Mouse (Mus musculus) testis, adult 2 months (tissue): ENCODE results near the gene Ltbp1.

ENCODE experiments used
- CTCF ChIP-seq: fragments of 200-500 bp; IDR thresholded peaks from 2 replicates; pipeline ENCODE4 v1.5.1; 2012; ENCODE audit warnings: low read depth, mild to moderate bottlenecking, inconsistent platforms, low read length, moderate library complexity; ENCODE audit not compliant: control insufficient read depth, insufficient read depth, insufficient replicate concordance
- POLR2A ChIP-seq: fragments of 200-500 bp; IDR thresholded peaks from 2 replicates; pipeline ENCODE4 v1.6.1; 2012; ENCODE audit warnings: low read depth, mild to moderate bottlenecking, inconsistent platforms, low read length, moderate library complexity; ENCODE audit not compliant: control insufficient read depth

- TF ChIP-seq CTCF: no peak
- no peak for TF ChIP-seq POLR2A
Observed at GRCm38 (mm10) chr17:75391429-75392192, 386.2 kb downstream of the Ltbp1 start.
